Mouse (Mus musculus): ENCODE data around the gene Hyal2. TPM values are rescaled to one million over a fixed set of nuclear protein-coding genes. Genes with fewer than 3 reads are reported as not detected.
"Not testable (repeated sequence)": the region's sequence is repeated elsewhere in the genome, so short reads cannot be mapped to it uniquely, and the experiment has no call there.

The Hyal2 gene
- polyA plus RNA-seq, 1 experiment = 9.7 TPM

GRCm38 (mm10) chr9:107566855-107567254, 890 bp upstream of the Hyal2 start:
- Histone ChIP-seq H3K27ac (ENCODE audit: insufficient read depth, low read length) (no peak overlapping the region), H3K4me3 (ENCODE audit: insufficient read depth, low read length) (no peak overlapping the region), H3K4me1 (ENCODE audit: control insufficient read depth, insufficient read depth, low read length) (peaks cover 11% of the 10 kb centered on the region)
- 0 out of 2 replicates have a peak, but pooled peaks have one; percentile 24 for TF ChIP-seq POLR2A (IDR thresholded peaks at IDR 0.05; ENCODE audit: extremely low read depth, insufficient read depth, low read length)
- no peak for TF ChIP-seq CTCF (IDR thresholded peaks at IDR 0.05; ENCODE audit: extremely low read depth, insufficient read depth, low read length)

GRCm38 (mm10) chr9:107568331-107569261, 851 bp downstream of the Hyal2 start:
- peak overlapping the region; percentile 89 for H3K4me3 ChIP-seq (ENCODE audit: insufficient read depth, low read length)
- peaks cover 11% of the 10 kb centered on the region for H3K4me1 ChIP-seq (ENCODE audit: control insufficient read depth, insufficient read depth, low read length)
- peak overlapping the region; percentile 81 for H3K27ac ChIP-seq (ENCODE audit: insufficient read depth, low read length)
- TF ChIP-seq POLR2A (IDR thresholded peaks at IDR 0.05; ENCODE audit: extremely low read depth, insufficient read depth, low read length) = peak; percentile 31; the same call in 1 of the 2 replicates
- no peak for TF ChIP-seq CTCF (IDR thresholded peaks at IDR 0.05; ENCODE audit: extremely low read depth, insufficient read depth, low read length)

GRCm38 (mm10) chr9:107569270-107569669, 1.5 kb downstream of the Hyal2 start:
- TF ChIP-seq CTCF (IDR thresholded peaks at IDR 0.05; ENCODE audit: extremely low read depth, insufficient read depth, low read length) = no peak
- TF ChIP-seq POLR2A (IDR thresholded peaks at IDR 0.05; ENCODE audit: extremely low read depth, insufficient read depth, low read length) = no peak
- Histone ChIP-seq H3K4me3 (ENCODE audit: insufficient read depth, low read length) (peak overlapping the region; percentile 89), H3K4me1 (ENCODE audit: control insufficient read depth, insufficient read depth, low read length) (peaks cover 7% of the 10 kb centered on the region), H3K27ac (ENCODE audit: insufficient read depth, low read length) (peak overlapping the region; percentile 81; the same call in 1 of the 2 replicates)

GRCm38 (mm10) chr9:107570016-107570415, 2.3 kb downstream of the Hyal2 start:
- Histone ChIP-seq H3K4me3 (ENCODE audit: insufficient read depth, low read length) (peak overlapping the region; percentile 89), H3K4me1 (ENCODE audit: control insufficient read depth, insufficient read depth, low read length) (peaks cover 7% of the 10 kb centered on the region), H3K27ac (ENCODE audit: insufficient read depth, low read length) (no peak overlapping the region)
- TF ChIP-seq CTCF (IDR thresholded peaks at IDR 0.05; ENCODE audit: extremely low read depth, insufficient read depth, low read length) = no peak
- TF ChIP-seq POLR2A (IDR thresholded peaks at IDR 0.05; ENCODE audit: extremely low read depth, insufficient read depth, low read length) = no peak

- Histone ChIP-seq H3K4me1 (ENCODE audit: control insufficient read depth, insufficient read depth, low read length) (peaks cover 7% of the 10 kb centered on the region), H3K4me3 (ENCODE audit: insufficient read depth, low read length) (no peak overlapping the region), H3K27ac (ENCODE audit: insufficient read depth, low read length) (no peak overlapping the region)
- no peak for TF ChIP-seq CTCF (IDR thresholded peaks at IDR 0.05; ENCODE audit: extremely low read depth, insufficient read depth, low read length)
- TF ChIP-seq POLR2A (IDR thresholded peaks at IDR 0.05; ENCODE audit: extremely low read depth, insufficient read depth, low read length) = no peak
Measured at GRCm38 (mm10) chr9:107570845-107571244, 3.1 kb downstream of the Hyal2 start.

- Histone ChIP-seq H3K27ac (ENCODE audit: insufficient read depth, low read length) (no peak overlapping the region), H3K4me3 (ENCODE audit: insufficient read depth, low read length) (no peak overlapping the region), H3K4me1 (ENCODE audit: control insufficient read depth, insufficient read depth, low read length) (peaks cover 7% of the 10 kb centered on the region)
- TF ChIP-seq POLR2A (IDR thresholded peaks at IDR 0.05; ENCODE audit: extremely low read depth, insufficient read depth, low read length) = no peak
- TF ChIP-seq CTCF (IDR thresholded peaks at IDR 0.05; ENCODE audit: extremely low read depth, insufficient read depth, low read length) = no peak
Measured at GRCm38 (mm10) chr9:107571534-107572326, 4.0 kb downstream of the Hyal2 start.

GRCm38 (mm10) chr9:107572327-107572662, 4.5 kb downstream of the Hyal2 start:
- Histone ChIP-seq H3K4me3 (ENCODE audit: insufficient read depth, low read length) (no peak overlapping the region), H3K4me1 (ENCODE audit: control insufficient read depth, insufficient read depth, low read length) (peaks cover 7% of the 10 kb centered on the region), H3K27ac (ENCODE audit: insufficient read depth, low read length) (no peak overlapping the region)
- TF ChIP-seq CTCF (IDR thresholded peaks at IDR 0.05; ENCODE audit: extremely low read depth, insufficient read depth, low read length) = no peak
- no peak for TF ChIP-seq POLR2A (IDR thresholded peaks at IDR 0.05; ENCODE audit: extremely low read depth, insufficient read depth, low read length)

- H3K4me1 ChIP-seq (ENCODE audit: control insufficient read depth, insufficient read depth, low read length); H3K4me3 ChIP-seq (ENCODE audit: insufficient read depth, low read length); H3K27ac ChIP-seq (ENCODE audit: insufficient read depth, low read length): not testable (repeated sequence)
Measured at GRCm38 (mm10) chr9:107573774-107574173, 6.0 kb downstream of the Hyal2 start.

GRCm38 (mm10) chr9:107575579-107576356, 8.0 kb downstream of the Hyal2 start:
- H3K4me3 ChIP-seq (ENCODE audit: insufficient read depth, low read length) = no peak overlapping the region
- TF ChIP-seq CTCF (IDR thresholded peaks at IDR 0.05; ENCODE audit: extremely low read depth, insufficient read depth, low read length) (no peak), POLR2A (IDR thresholded peaks at IDR 0.05; ENCODE audit: extremely low read depth, insufficient read depth, low read length) (no peak)
- H3K4me1 ChIP-seq (ENCODE audit: control insufficient read depth, insufficient read depth, low read length) = peaks cover 4% of the 10 kb centered on the region; the same call in 1 of the 2 replicates
- H3K27ac ChIP-seq (ENCODE audit: insufficient read depth, low read length) = 0 out of 2 replicates have a peak overlapping the region, but pooled peaks have one; percentile 25
